Mouse (Mus musculus): ENCODE results near the gene Selenoi. TPM values are rescaled to one million over a fixed set of nuclear protein-coding genes. Genes with fewer than 3 reads are reported as not detected.
"Not testable (repeated sequence)": the region's sequence is repeated elsewhere in the genome, so short reads cannot be mapped to it uniquely, and the experiment has no call there.

Gene Selenoi
- polyA plus RNA-seq, 1 experiment from 2014 or later = 19.4 TPM

DNA sequence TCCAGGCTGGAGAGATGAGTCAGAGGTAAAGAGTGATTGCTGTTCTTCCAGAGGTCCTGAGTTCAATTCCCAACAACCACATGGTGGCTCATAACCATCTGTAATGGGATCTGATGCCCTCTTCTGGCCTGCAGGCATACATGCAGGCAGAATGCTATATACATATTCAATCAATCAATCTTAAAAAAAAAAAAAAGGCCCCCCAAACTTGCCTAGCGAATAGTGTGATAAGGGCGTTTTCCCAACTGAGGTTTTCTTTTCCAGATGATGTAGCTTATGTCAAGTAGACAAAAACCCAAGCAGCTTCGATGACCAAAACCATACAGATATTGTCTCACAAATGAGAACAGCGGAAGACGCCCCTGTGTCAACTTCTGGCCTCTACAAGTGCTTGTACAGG lies 21.6 kb upstream of the Selenoi start:
- H3K4me1 ChIP-seq; H3K36me3 ChIP-seq; H3K27ac ChIP-seq; H3K9me3 ChIP-seq (replicated peaks); DNase-seq (ENCODE audit: low spot score); H3K27me3 ChIP-seq (ENCODE audit: low read depth, poor library complexity, severe bottlenecking); H3K4me3 ChIP-seq: not testable (repeated sequence)
- WGBS = 94% methylated on average over 5 of the region's 5 CpGs

DNA sequence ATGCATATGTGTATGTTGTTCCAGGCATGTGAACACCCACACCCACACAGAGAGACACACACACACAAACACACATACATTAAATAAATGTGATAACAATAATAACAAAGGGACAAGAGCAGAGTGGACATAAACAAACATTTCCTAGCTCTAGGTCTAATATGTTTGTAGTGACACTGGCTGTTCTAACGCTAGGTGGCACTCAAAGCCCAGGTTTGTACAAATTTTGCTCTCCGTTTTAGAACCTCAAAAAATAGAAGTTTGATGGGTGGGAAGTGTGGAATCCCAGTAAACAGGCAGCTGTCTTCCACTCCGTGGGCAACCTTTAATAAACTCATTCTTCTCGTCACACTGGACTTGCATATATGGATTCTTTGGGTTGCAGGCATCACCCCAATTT lies 17.5 kb upstream of the Selenoi start:
- Histone ChIP-seq H3K4me3 (no peak overlapping the region), H3K36me3 (no peaks in the 10 kb centered on the region), H3K27me3 (ENCODE audit: low read depth, poor library complexity, severe bottlenecking) (no peaks in the 10 kb centered on the region), H3K9me3 (replicated peaks) (no peaks in the 10 kb centered on the region), H3K27ac (no peak overlapping the region), H3K4me1 (no peaks in the 10 kb centered on the region)
- 23% methylated on average over 4 of the region's 4 CpGs for WGBS
- DNase-seq (ENCODE audit: low spot score) = peak; percentile 56

DNA sequence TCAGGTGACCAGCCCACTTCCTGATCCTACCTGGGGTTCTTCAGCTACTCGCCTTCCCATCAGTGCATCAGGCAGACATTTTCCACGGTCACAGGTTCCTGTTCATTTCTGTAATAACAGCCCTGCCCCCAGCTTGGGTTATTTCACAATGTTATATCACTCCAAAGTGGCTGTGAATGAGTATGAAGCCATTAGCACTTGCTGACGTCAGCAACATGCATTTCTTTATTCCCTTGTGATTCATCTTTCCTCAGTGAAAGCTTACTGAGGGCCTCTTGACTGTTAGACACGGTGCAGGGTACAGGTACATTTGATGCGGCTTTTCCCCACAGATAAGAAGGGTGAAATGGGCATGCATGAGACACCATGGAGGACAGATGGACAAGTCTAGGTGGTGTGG lies 16.4 kb upstream of the Selenoi start:
- Histone ChIP-seq H3K27ac (no peak overlapping the region), H3K4me1 (no peaks in the 10 kb centered on the region), H3K27me3 (ENCODE audit: low read depth, poor library complexity, severe bottlenecking) (no peaks in the 10 kb centered on the region), H3K36me3 (no peaks in the 10 kb centered on the region), H3K4me3 (no peak overlapping the region), H3K9me3 (replicated peaks) (no peaks in the 10 kb centered on the region)
- DNase-seq (ENCODE audit: low spot score) = no peak
- WGBS = 86% methylated on average over 5 of the region's 5 CpGs

DNA sequence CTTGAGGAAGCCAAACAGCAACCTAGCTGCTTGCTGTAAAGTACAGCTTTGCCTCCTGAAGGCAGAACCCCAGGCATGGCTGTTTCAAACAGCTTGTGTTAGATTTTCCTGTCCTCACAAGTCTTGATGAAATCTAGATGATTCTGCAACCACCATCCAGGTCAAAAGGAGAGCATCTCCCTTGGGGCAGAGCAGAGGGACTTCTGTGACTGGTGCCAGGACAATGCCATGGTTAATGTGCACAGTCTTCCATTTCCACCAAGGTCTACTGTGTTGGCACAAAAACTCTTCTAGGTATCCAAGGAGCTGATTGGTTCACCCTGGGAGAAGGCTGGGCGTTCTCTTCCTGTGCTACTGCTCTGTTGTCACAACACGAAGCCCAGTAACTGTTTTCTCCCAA lies 12.7 kb upstream of the Selenoi start:
- 88% methylated on average over 2 of the region's 2 CpGs for WGBS
- no peaks in the 10 kb centered on the region for H3K27me3 ChIP-seq (ENCODE audit: low read depth, poor library complexity, severe bottlenecking)
- DNase-seq (ENCODE audit: low spot score) = no peak
- peaks cover 10% of the 10 kb centered on the region for H3K36me3 ChIP-seq
- no peaks in the 10 kb centered on the region for H3K9me3 ChIP-seq (replicated peaks)
- H3K27ac ChIP-seq = no peak overlapping the region
- no peak overlapping the region for H3K4me3 ChIP-seq
- H3K4me1 ChIP-seq = no peaks in the 10 kb centered on the region

DNA sequence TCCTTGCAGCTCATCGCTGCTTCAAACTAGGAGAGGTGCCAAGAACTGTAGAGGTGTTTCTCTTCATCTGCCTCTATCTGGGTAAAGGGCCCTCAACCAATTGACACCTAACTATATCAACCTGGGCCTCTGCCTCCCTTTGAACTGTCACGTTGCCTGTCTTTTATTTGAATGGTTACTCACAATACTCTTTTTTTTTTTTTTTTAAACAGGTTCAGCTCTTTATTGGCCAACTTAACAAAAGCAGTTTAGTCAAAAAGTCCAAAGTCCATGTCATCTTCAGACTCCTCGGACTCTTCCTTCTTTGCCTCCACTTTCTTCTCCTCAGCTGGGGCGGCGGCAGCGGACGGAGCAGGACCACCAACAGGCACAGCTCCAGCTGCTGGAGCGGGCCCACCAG lies 11.7 kb upstream of the Selenoi start:
- no peak for DNase-seq (ENCODE audit: low spot score)
- 87% methylated on average over 8 of the region's 8 CpGs for WGBS

DNA sequence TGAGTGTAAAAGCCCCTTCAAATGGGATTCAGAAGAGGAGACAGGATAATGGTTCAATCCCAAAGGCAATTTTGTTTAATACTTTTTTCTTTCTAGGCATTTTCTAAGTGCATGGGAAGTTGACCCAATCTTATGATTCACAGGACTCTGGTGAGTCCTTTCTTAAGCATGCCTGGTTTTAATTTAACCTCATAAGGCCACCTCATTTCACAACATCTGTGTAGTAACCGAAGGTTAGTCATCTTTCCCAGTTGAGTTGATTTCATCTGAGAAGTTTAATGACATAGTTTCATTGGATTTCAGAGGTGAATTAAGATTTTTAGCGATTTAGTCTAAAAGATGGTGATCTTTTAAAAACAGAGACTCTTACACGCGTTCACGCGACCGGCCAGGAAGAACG lies 9.7 kb upstream of the Selenoi start:
- Histone ChIP-seq H3K4me3 (no peak overlapping the region), H3K27ac (no peak overlapping the region), H3K36me3 (peaks cover 10% of the 10 kb centered on the region), H3K27me3 (ENCODE audit: low read depth, poor library complexity, severe bottlenecking) (no peaks in the 10 kb centered on the region), H3K4me1 (no peaks in the 10 kb centered on the region), H3K9me3 (replicated peaks) (no peaks in the 10 kb centered on the region)
- WGBS = 98% methylated on average over 8 of the region's 8 CpGs
- no peak for DNase-seq (ENCODE audit: low spot score)

More for the DNA sequence above, 11.7 kb upstream of the Selenoi start:
- no peak overlapping the region for H3K27ac ChIP-seq
- peaks cover 10% of the 10 kb centered on the region for H3K36me3 ChIP-seq
- no peaks in the 10 kb centered on the region for H3K9me3 ChIP-seq (replicated peaks)
- no peak overlapping the region for H3K4me3 ChIP-seq
- H3K27me3 ChIP-seq (ENCODE audit: low read depth, poor library complexity, severe bottlenecking) = no peaks in the 10 kb centered on the region
- H3K4me1 ChIP-seq = no peaks in the 10 kb centered on the region

DNA sequence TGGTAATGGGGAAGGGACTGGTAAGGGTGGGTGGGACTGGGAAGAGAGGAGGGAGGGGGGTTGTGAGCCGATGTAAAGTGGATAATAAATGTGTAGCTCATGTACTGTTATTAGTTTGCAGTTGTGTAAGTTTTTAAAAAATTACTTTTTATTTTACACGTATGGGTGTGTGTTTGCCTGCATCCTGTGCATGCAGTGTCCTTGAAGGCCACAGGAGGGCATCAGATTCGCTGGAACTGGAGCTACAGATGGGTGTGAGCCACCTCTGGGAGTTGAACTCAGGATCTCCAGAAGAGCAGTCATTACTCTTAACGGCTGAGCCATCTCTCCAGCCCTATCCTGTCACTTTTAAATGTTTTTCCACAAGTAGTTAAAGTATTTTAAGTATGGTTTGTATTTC lies 1.5 kb upstream of the Selenoi start:
- H3K36me3 ChIP-seq = peaks cover 16% of the 10 kb centered on the region
- H3K4me1 ChIP-seq = peaks cover 21% of the 10 kb centered on the region
- H3K27me3 ChIP-seq (ENCODE audit: low read depth, poor library complexity, severe bottlenecking) = no peaks in the 10 kb centered on the region
- 79% methylated on average over 4 of the region's 4 CpGs for WGBS
- no peak overlapping the region for H3K4me3 ChIP-seq
- no peak for DNase-seq (ENCODE audit: low spot score)
- no peaks in the 10 kb centered on the region; the same call in 1 of the 2 replicates for H3K9me3 ChIP-seq (replicated peaks)
- no peak overlapping the region for H3K27ac ChIP-seq

DNA sequence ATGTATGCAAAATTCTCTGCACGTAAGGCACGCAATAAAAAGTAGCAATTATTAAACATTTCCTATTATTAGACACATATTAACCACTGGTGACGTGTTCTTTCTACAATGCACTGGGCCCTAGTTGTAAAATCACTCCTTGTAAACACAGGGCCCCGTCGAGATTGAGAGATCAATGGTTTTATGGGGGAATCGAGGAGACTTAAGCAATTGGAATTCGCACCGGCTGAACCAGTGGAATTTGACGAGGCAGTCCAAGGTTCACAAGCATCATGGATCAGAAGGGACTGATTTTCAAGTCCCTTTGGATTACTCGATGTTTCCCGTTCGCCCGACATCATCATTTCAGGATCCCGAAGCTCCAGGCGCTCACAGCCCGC lies 500 bp upstream of the Selenoi start:
- Histone ChIP-seq H3K27ac (peak overlapping the region; percentile 89), H3K4me3 (peak overlapping the region; percentile 83), H3K9me3 (replicated peaks) (no peaks in the 10 kb centered on the region; the same call in 1 of the 2 replicates), H3K4me1 (peaks cover 21% of the 10 kb centered on the region), H3K27me3 (ENCODE audit: low read depth, poor library complexity, severe bottlenecking) (no peaks in the 10 kb centered on the region), H3K36me3 (peaks cover 17% of the 10 kb centered on the region)
- no peak for DNase-seq (ENCODE audit: low spot score)
- 59% methylated on average over 16 of the region's 16 CpGs for WGBS

DNA sequence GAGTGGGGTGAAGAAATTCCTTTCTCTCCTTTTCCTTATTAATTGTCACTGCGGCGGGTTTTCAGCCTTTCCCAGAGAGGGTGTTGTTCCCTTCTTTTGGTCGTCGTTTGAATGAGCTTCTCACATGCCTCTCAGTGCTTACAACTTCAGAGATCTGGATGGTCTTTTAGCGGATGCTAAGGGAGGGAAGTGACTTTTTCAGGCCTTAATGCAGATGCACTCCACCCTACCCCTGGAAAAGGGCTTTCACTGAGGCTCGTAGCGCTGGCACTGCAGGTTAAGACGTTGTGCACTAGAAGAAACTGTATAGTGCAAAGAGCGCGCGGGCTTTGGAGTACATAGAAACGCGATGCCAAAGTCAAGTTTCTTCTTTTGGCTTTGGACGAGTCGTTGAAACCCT lies 661 bp downstream of the Selenoi start:
- DNase-seq (ENCODE audit: low spot score) = no peak
- peak overlapping the region; percentile 83 for H3K4me3 ChIP-seq
- H3K36me3 ChIP-seq = peaks cover 20% of the 10 kb centered on the region

DNA sequence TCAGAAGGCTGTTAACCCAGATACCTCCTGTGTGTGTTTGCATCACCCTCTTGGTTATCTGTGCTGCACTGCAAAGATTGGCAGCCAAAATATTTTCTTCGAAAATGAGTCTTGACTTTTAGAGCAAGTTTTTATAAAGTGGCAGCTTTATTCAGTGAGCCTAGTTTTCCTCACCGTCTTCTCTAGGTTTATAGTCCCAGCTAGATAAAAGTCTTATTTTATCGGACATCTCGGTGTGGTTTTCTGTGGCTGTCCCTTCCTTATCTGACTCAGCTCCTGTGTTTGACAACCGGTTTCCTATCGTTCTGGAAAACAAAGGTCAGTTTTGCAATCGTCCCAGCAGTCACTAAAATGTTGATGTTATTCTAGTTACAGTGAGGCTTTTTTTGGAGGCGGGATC lies 1.6 kb downstream of the Selenoi start:
- Histone ChIP-seq H3K27me3 (ENCODE audit: low read depth, poor library complexity, severe bottlenecking) (no peaks in the 10 kb centered on the region), H3K4me3 (peak overlapping the region; percentile 83; the same call in 1 of the 2 replicates), H3K9me3 (replicated peaks) (no peaks in the 10 kb centered on the region; the same call in 1 of the 2 replicates), H3K36me3 (peaks cover 28% of the 10 kb centered on the region), H3K4me1 (peaks cover 21% of the 10 kb centered on the region), H3K27ac (no peak overlapping the region)
- WGBS = 84% methylated on average over 8 of the region's 8 CpGs
- no peak for DNase-seq (ENCODE audit: low spot score)

More for the DNA sequence above, 661 bp downstream of the Selenoi start:
- WGBS = 6% methylated on average over 15 of the region's 15 CpGs
- H3K9me3 ChIP-seq (replicated peaks) = no peaks in the 10 kb centered on the region; the same call in 1 of the 2 replicates
- H3K27ac ChIP-seq = peak overlapping the region; percentile 89
- peaks cover 21% of the 10 kb centered on the region for H3K4me1 ChIP-seq
- no peaks in the 10 kb centered on the region for H3K27me3 ChIP-seq (ENCODE audit: low read depth, poor library complexity, severe bottlenecking)

DNA sequence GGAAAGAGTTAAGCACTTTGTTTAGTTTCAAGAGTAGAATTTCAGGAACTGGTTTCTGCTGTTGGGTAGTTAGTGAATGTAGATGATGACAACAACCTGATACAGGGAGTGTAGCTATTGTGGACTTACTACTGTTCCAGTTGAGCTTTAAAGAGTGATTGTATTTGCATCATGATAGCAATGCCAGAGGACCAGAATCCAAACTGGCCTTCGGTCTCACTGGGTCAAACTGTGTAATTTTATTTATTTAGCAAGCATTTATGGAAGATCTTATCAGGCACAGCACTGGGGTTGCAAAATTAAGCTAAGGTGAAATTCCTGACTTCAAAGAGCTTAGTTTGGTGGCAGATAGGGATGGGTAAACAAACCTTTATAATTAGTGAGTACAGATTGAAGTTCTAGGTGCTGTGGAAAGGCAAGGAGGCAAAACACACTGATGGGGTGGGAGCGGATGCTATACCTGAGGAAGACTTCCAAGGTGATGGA lies 3.3 kb downstream of the Selenoi start:
- peaks cover 23% of the 10 kb centered on the region for H3K36me3 ChIP-seq
- 83% methylated on average over 2 of the region's 2 CpGs for WGBS
- peaks cover 21% of the 10 kb centered on the region for H3K4me1 ChIP-seq
- no peak for DNase-seq (ENCODE audit: low spot score)
- H3K27me3 ChIP-seq (ENCODE audit: low read depth, poor library complexity, severe bottlenecking) = no peaks in the 10 kb centered on the region
- H3K27ac ChIP-seq = no peak overlapping the region
- no peaks in the 10 kb centered on the region for H3K9me3 ChIP-seq (replicated peaks)
- H3K4me3 ChIP-seq = no peak overlapping the region

DNA sequence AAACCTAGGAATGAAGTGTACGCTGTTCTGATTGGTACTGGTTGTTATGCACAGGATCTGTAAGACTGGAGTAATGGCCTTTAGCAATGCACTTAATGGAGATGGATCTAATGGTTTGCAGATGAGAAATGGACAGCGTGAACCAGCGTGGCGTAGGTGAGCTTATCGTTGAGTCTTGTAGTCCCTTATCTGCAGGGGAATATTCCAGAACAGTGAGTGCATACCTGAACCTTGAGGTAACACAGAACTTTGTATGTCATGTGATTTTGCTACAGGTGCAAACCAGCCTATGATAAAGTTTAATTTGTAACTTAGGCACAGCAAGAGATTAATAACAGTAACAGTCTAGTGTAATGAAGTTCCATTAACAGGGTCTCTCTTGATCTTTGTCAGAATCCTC lies 6.2 kb downstream of the Selenoi start:
- no peak for DNase-seq (ENCODE audit: low spot score)
- H3K27me3 ChIP-seq (ENCODE audit: low read depth, poor library complexity, severe bottlenecking) = no peaks in the 10 kb centered on the region
- WGBS = 96% methylated on average over 5 of the region's 5 CpGs
- H3K27ac ChIP-seq = no peak overlapping the region
- H3K4me1 ChIP-seq = peaks cover 10% of the 10 kb centered on the region
- peaks cover 19% of the 10 kb centered on the region for H3K36me3 ChIP-seq
- H3K4me3 ChIP-seq = no peak overlapping the region
- H3K9me3 ChIP-seq (replicated peaks) = no peaks in the 10 kb centered on the region

DNA sequence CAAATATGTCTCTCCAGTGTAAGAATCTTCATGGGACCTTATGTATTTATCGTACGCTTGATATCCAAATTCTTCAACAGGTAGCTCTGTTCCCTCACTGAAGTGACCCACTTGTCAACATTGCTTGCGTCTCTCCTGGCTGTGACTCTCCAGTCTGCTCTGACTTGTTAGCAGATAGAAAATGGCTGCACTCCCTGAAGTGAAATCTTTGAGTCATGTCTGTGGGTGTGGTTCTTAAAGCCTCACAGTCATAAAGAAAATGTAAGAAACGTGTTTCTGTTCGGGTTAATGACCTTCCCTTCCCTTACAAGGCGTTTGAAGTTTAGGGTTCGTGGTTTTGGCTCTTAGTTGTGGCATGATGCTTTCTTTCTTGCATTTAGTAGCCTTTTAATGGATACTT lies 8.2 kb downstream of the Selenoi start:
- no peaks in the 10 kb centered on the region for H3K27me3 ChIP-seq (ENCODE audit: low read depth, poor library complexity, severe bottlenecking)
- H3K4me3 ChIP-seq = no peak overlapping the region
- no peaks in the 10 kb centered on the region for H3K9me3 ChIP-seq (replicated peaks)
- H3K36me3 ChIP-seq = peaks cover 19% of the 10 kb centered on the region
- H3K4me1 ChIP-seq = peaks cover 10% of the 10 kb centered on the region
- no peak for DNase-seq (ENCODE audit: low spot score)
- 87% methylated on average over 7 of the region's 7 CpGs for WGBS
- H3K27ac ChIP-seq = no peak overlapping the region

DNA sequence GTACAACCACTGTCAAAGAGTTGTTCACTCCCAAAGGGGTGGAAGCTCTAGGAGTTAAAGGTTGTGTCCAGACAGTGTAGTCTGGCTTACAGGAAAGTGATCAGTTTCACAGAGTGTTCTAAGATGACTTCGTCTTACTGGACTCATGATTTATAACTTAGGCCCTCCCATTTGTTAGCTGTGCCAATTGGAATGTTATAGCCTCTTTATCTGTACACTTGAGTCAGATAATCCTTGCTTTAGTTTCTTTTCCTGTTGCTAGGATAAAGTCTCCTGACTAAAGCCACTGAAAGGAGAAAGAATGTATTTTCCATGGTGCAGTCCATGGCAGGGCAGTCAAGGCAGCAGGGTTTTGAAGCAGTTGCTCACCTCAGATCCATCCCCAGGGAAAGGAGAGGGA lies 10.0 kb downstream of the Selenoi start:
- Histone ChIP-seq H3K4me1 (peaks cover 10% of the 10 kb centered on the region), H3K27me3 (ENCODE audit: low read depth, poor library complexity, severe bottlenecking) (no peaks in the 10 kb centered on the region), H3K27ac (no peak overlapping the region), H3K9me3 (replicated peaks) (no peaks in the 10 kb centered on the region), H3K4me3 (no peak overlapping the region), H3K36me3 (peaks cover 18% of the 10 kb centered on the region)
- no peak for DNase-seq (ENCODE audit: low spot score)
- WGBS = 67% methylated on average over 1 of the region's 1 CpGs
